Mouse (Mus musculus) thymus, postnatal 0 days (tissue): Measurements from ENCODE around the gene Acadsb. TPM values are rescaled to one million over a fixed set of nuclear protein-coding genes. Genes with fewer than 3 reads are reported as not detected.
"Not testable (repeated sequence)": the region's sequence is repeated elsewhere in the genome, so short reads cannot be mapped to it uniquely, and the experiment has no call there.

Experiments used
- DNase-seq: peaks from one replicate; pipeline ENCODE4 v3.0.0-alpha.2; 2015; ENCODE audit warnings: low spot score
- polyA plus RNA-seq: library from polyadenylated mRNA; unstranded; fragments of >200 nt; fragmentation: Nextera tagmentation; extraction: Ambion mirVana; gene quantifications from 2 replicates; pipeline ENCODE4 v1.2.1, GENCODE M21; 2015

The Acadsb gene
- polyA plus RNA-seq, result 37.3 and 37.8 TPM in 2 replicates

GRCm38 (mm10) chr7:131410416-131411058 is at the start of gene Acadsb, which contains the start of gene Ikzf5:
Gene Acadsb, plus strand, starts transcription at chr7:131410601.
Gene Ikzf5, minus strand, starts transcription at chr7:131410521.
- peak; percentile 98 for DNase-seq

GRCm38 (mm10) chr7:131362269-131362614 is 48.2 kb upstream of the Acadsb start:
- DNase-seq, result no peak

GRCm38 (mm10) chr7:131362615-131363300 is 47.6 kb upstream of the Acadsb start, which contains the start of gene 2310057M21Rik:
Gene 2310057M21Rik, minus strand, starts transcription at chr7:131362759.
- DNase-seq, result peak; percentile 90

- DNase-seq, result no peak
These were observed 46.3 kb upstream of the Acadsb start for GRCm38 (mm10) chr7:131364131-131364530.

GRCm38 (mm10) chr7:131370648-131371469 is 39.5 kb upstream of the Acadsb start, which contains the start of gene Pstk:
Gene Pstk, plus strand, starts transcription at chr7:131371141.
- peak; percentile 87 for DNase-seq

GRCm38 (mm10) chr7:131371470-131371860 is 38.9 kb upstream of the Acadsb start:
- DNase-seq, result no peak

GRCm38 (mm10) chr7:131371880-131372651 is 38.3 kb upstream of the Acadsb start:
- DNase-seq, result peak; percentile 22

- DNase-seq, result not testable (repeated sequence)
These were observed 18.6 kb upstream of the Acadsb start for GRCm38 (mm10) chr7:131391761-131392160.

- DNase-seq, result peak; percentile 3
These were observed 947 bp upstream of the Acadsb start for GRCm38 (mm10) chr7:131409321-131409987.

- DNase-seq, result no peak
These were observed 414 bp upstream of the Acadsb start for GRCm38 (mm10) chr7:131409988-131410385.

GRCm38 (mm10) chr7:131411221-131411940 is 980 bp downstream of the Acadsb start:
- DNase-seq, result no peak

GRCm38 (mm10) chr7:131411941-131412270 is 1.5 kb downstream of the Acadsb start:
- DNase-seq, result no peak

GRCm38 (mm10) chr7:131416742-131417141 is 6.3 kb downstream of the Acadsb start:
- DNase-seq, result not testable (repeated sequence)

- DNase-seq, result no peak
These were observed 7.2 kb downstream of the Acadsb start for GRCm38 (mm10) chr7:131417605-131418004.

- DNase-seq, result no peak
These were observed 14.5 kb downstream of the Acadsb start for GRCm38 (mm10) chr7:131424912-131425311.

- no peak for DNase-seq
These were observed 16.9 kb downstream of the Acadsb start for GRCm38 (mm10) chr7:131427331-131427730.

- DNase-seq, result no peak
These were observed 21.8 kb downstream of the Acadsb start for GRCm38 (mm10) chr7:131432244-131432643.

- no peak for DNase-seq
These were observed 23.9 kb downstream of the Acadsb start for GRCm38 (mm10) chr7:131434276-131434675.

GRCm38 (mm10) chr7:131437051-131437450 is 26.6 kb downstream of the Acadsb start:
- no peak for DNase-seq

GRCm38 (mm10) chr7:131456714-131457113 is 46.3 kb downstream of the Acadsb start:
- no peak for DNase-seq
